Mouse (Mus musculus) liver, embryonic 16.5 days (tissue): ENCODE measurements around the gene Dusp6. TPM values are rescaled to one million over a fixed set of nuclear protein-coding genes. Genes with fewer than 3 reads are reported as not detected.

ENCODE experiments used
- ATAC-seq: fragments of 200-750 bp; cut with Nextera tagmentation; 2 replicates; pipeline ENCODE4 v1.8.0; 2017; ENCODE audit warnings: low read depth, mild to moderate bottlenecking, moderate number of reproducible peaks, moderate library complexity
- H3K27ac ChIP-seq: fragments of 300-500 bp; sonication (generic); 2 replicates; pipeline ENCODE4 v1.5.1; 2014; ENCODE audit warnings: mild to moderate bottlenecking, low read length
- H3K27me3 ChIP-seq: fragments of 300-500 bp; sonication (generic); 2 replicates; pipeline ENCODE4 v1.6.1; 2014; ENCODE audit warnings: low read depth, low read length, mixed read lengths; ENCODE audit not compliant: control insufficient read depth, insufficient read depth
- H3K36me3 ChIP-seq: fragments of 300-500 bp; sonication (generic); 2 replicates; pipeline ENCODE4 v1.6.1; 2014; ENCODE audit warnings: mild to moderate bottlenecking; ENCODE audit not compliant: control insufficient read depth, insufficient read depth
- H3K4me1 ChIP-seq: fragments of 300-500 bp; sonication (generic); 2 replicates; pipeline ENCODE4 v1.6.1; 2014; ENCODE audit warnings: low read depth, low read length, mixed read lengths; ENCODE audit not compliant: control insufficient read depth
- H3K4me2 ChIP-seq: fragments of 300-500 bp; sonication (generic); 2 replicates; pipeline ENCODE4 v1.6.1; 2014; ENCODE audit warnings: low read depth, low read length, mixed read lengths
- H3K4me3 ChIP-seq: fragments of 300-500 bp; sonication (generic); 2 replicates; pipeline ENCODE4 v1.5.1; 2014; ENCODE audit warnings: low read depth, mild to moderate bottlenecking, low read length
- H3K9ac ChIP-seq: fragments of 300-500 bp; sonication (generic); 2 replicates; pipeline ENCODE4 v1.6.1; 2014; ENCODE audit warnings: low read depth, low read length
- H3K9me3 ChIP-seq: fragments of 300-500 bp; sonication (generic); replicated peaks from 2 replicates; pipeline ENCODE4 v1.6.1; 2016; ENCODE audit warnings: low read length; ENCODE audit not compliant: control insufficient read depth
- WGBS: fragments of 180-500 bp; shearing (Covaris S2); extraction: QIAGEN DNeasy Blood & Tissue Kit; methylation state at CpG from one replicate; pipeline ENCODE4 v1.1.7; 2014; ENCODE audit not compliant: insufficient replicate concordance; 5-methylcytosine and 5-hydroxymethylcytosine counted together
- polyA plus RNA-seq: library from polyadenylated mRNA; unstranded; fragments of >200 nt; fragmentation: Nextera tagmentation; extraction: Ambion mirVana; gene quantifications from 2 replicates; pipeline ENCODE4 v1.2.1, GENCODE M21; 2015

Dusp6 gene
- polyA plus RNA-seq, 1 experiment from 2014 or later, result 29.0 TPM

- H3K9ac ChIP-seq, result no peak overlapping the region
- H3K4me1 ChIP-seq, result peaks cover 5% of the 10 kb centered on the region; the same call in 1 of the 2 replicates
- no peak overlapping the region for H3K4me2 ChIP-seq
- 0 out of 2 replicates have a peak, but pooled peaks have one; percentile 5 for ATAC-seq
- WGBS, result 5% methylated on average over 16 of the region's 16 CpGs
- H3K9me3 ChIP-seq, result no peaks in the 10 kb centered on the region
- no peaks in the 10 kb centered on the region for H3K36me3 ChIP-seq
- no peak overlapping the region for H3K4me3 ChIP-seq
- H3K27me3 ChIP-seq, result peaks cover 3% of the 10 kb centered on the region; the same call in 1 of the 2 replicates
- H3K27ac ChIP-seq, result no peak overlapping the region
These were observed 33.9 kb upstream of the Dusp6 start for GRCm38 (mm10) chr10:99229031-99229684.

DNA sequence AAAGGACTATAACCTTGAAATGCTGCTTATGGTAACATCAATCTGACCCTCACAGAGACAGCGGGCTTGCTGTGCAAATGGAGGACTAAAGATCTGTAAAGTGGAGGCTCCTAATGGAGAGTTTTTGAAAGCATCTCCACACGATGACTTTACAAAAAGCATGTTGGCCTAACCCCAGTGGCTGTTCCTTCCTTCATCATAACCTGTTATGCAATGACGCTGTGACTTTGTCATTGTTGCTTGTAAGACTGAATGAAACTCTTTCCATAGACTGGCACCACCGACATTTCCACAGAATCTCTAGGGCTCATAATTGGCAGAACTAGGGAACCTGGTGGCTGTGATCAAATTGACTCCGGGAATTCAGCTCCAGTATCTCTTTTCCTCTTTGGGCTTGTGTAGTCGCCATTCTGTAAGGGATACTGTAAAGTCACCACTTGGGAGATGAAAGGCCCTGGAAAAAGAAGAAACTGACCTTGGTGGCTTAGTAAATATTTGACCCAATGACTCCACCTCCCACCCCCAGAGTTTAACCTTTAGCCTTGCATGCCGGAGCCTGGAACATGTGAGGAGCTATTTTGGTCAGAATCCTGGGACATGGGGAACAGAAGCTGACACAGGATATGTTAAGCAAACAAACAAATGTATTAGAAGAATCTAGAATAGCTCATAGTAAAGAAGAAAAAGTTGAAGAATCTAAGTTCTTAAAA is 30.4 kb upstream of the Dusp6 start:
- WGBS, result 48% methylated on average over 7 of the region's 7 CpGs
- no peak overlapping the region for H3K9ac ChIP-seq

DNA sequence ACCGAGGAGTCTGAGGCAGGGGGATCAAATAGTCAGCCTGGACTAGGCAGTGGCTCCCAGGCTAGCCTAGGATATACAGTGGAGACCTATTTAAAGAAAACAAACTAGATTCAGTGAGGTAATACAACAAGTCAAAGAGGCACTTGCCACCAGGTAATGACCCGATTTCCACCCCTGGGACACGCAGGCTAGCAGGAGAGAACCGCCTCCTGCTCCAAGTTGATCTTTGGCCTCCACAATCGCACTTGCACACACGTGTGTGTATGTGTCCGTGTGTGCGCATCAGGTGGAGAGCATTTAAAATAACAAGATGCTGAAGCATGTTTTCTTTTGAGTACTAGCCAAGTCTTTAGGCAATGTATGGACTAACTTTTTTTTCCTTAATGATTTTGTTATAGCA is 28.7 kb upstream of the Dusp6 start:
- ATAC-seq, result peak; percentile 58
- H3K27me3 ChIP-seq, result no peaks in the 10 kb centered on the region
- H3K9ac ChIP-seq, result no peak overlapping the region
- H3K4me2 ChIP-seq, result 0 out of 2 replicates have a peak overlapping the region, but pooled peaks have one; percentile 8
- H3K36me3 ChIP-seq, result no peaks in the 10 kb centered on the region
- no peaks in the 10 kb centered on the region for H3K9me3 ChIP-seq
- peak overlapping the region; percentile 63 for H3K27ac ChIP-seq
- H3K4me1 ChIP-seq, result no peaks in the 10 kb centered on the region; the same call in 1 of the 2 replicates
- WGBS, result 64% methylated on average over 8 of the region's 8 CpGs
- peak overlapping the region; percentile 12; the same call in 1 of the 2 replicates for H3K4me3 ChIP-seq

More for the DNA sequence above, 30.4 kb upstream of the Dusp6 start:
- peak; percentile 76 for ATAC-seq
- Histone ChIP-seq H3K9me3 (no peaks in the 10 kb centered on the region), H3K4me3 (no peak overlapping the region), H3K4me1 (peaks cover 5% of the 10 kb centered on the region; the same call in 1 of the 2 replicates), H3K36me3 (no peaks in the 10 kb centered on the region), H3K4me2 (0 out of 2 replicates have a peak overlapping the region, but pooled peaks have one; percentile 2), H3K27ac (peak overlapping the region; percentile 72), H3K27me3 (peaks cover 3% of the 10 kb centered on the region; the same call in 1 of the 2 replicates)

DNA sequence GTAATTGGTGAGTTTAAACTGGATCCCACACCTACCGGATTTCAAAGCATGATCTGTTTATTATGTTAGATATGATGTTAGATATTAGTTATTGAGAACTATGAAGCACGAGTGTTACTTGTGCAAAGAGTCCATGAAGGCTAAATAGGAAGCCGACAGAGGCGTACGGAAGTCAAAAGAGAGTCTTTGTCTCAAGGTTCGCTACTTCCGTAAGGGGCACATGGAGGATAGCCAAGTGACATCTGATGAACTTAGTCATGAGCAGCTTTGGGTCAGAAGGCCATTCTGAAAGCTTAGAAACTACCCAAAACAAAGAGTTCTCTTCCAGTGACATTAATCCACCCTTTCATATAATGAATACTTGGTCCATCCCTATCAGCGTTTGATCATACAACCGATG is 27.9 kb upstream of the Dusp6 start:
- no peak for ATAC-seq
- Histone ChIP-seq H3K4me2 (no peak overlapping the region), H3K9ac (no peak overlapping the region), H3K9me3 (no peaks in the 10 kb centered on the region), H3K36me3 (no peaks in the 10 kb centered on the region), H3K27me3 (no peaks in the 10 kb centered on the region), H3K27ac (no peak overlapping the region), H3K4me1 (no peaks in the 10 kb centered on the region; the same call in 1 of the 2 replicates), H3K4me3 (no peak overlapping the region)
- WGBS, result 80% methylated on average over 9 of the region's 9 CpGs

GRCm38 (mm10) chr10:99237205-99237832 is 25.7 kb upstream of the Dusp6 start:
- Histone ChIP-seq H3K4me3 (no peak overlapping the region), H3K4me1 (no peaks in the 10 kb centered on the region; the same call in 1 of the 2 replicates), H3K27me3 (no peaks in the 10 kb centered on the region), H3K27ac (no peak overlapping the region), H3K36me3 (no peaks in the 10 kb centered on the region), H3K4me2 (no peak overlapping the region), H3K9ac (no peak overlapping the region), H3K9me3 (no peaks in the 10 kb centered on the region)
- no peak for ATAC-seq
- 58% methylated on average over 11 of the region's 11 CpGs for WGBS

GRCm38 (mm10) chr10:99238537-99238936 is 24.5 kb upstream of the Dusp6 start:
- Histone ChIP-seq H3K4me3 (no peak overlapping the region), H3K9me3 (no peaks in the 10 kb centered on the region), H3K4me1 (no peaks in the 10 kb centered on the region; the same call in 1 of the 2 replicates), H3K9ac (no peak overlapping the region), H3K27ac (no peak overlapping the region), H3K27me3 (no peaks in the 10 kb centered on the region), H3K4me2 (no peak overlapping the region), H3K36me3 (no peaks in the 10 kb centered on the region)
- WGBS, result 78% methylated on average over 11 of the region's 11 CpGs
- no peak for ATAC-seq

GRCm38 (mm10) chr10:99241284-99241828 is 21.7 kb upstream of the Dusp6 start:
- Histone ChIP-seq H3K9ac (no peak overlapping the region), H3K27me3 (no peaks in the 10 kb centered on the region), H3K4me2 (no peak overlapping the region), H3K9me3 (no peaks in the 10 kb centered on the region), H3K27ac (no peak overlapping the region), H3K4me1 (no peaks in the 10 kb centered on the region; the same call in 1 of the 2 replicates), H3K36me3 (no peaks in the 10 kb centered on the region), H3K4me3 (no peak overlapping the region)
- ATAC-seq, result no peak
- 50% methylated on average over 7 of the region's 7 CpGs for WGBS

DNA sequence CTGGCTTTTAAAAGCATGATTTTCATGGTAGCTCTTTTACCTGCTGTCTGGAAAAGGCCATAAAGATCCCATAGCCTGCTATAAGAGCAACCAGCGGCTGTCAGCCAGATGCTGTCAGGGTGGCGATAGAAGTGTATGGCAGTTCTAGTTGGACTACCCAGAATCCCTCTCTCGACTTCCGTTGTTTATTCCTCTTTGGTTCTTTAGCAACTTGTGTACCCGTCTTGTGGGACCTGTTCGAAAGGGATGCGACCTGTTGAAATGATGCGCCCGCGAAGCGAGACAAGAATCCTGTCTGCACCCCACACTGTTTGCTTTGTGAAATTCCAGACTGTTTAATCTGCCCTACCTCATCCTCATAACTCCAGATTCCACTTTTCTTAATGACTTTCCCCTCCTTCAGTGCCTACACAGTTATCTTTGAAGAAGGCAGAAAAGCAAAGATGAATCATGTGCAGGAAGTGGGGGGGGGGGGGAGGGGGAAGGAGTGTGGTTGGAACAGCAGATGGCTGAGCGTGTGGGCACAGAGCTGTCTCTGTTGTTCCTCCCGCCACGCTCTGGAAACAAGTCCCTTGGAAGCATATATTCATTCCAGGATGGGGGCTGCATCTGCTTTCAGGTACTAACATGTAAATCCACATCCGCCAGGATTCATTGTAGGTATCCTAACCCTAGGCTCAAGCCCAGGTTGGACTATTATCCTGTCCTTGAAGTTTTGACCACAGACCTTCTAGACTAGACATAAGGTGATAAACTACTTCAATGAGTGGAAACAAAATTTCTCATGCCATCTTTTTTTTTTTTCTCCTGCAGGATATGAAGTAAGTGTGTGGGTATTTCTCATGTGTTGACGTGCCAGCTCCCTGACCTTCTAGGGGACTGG is 21.0 kb upstream of the Dusp6 start:
- H3K9me3 ChIP-seq, result no peaks in the 10 kb centered on the region
- 0 out of 2 replicates have a peak, but pooled peaks have one; percentile 30 for ATAC-seq
- no peak overlapping the region for H3K27ac ChIP-seq
- WGBS, result 37% methylated on average over 16 of the region's 16 CpGs
- no peaks in the 10 kb centered on the region for H3K36me3 ChIP-seq
- no peaks in the 10 kb centered on the region; the same call in 1 of the 2 replicates for H3K4me1 ChIP-seq
- no peaks in the 10 kb centered on the region for H3K27me3 ChIP-seq
- no peak overlapping the region for H3K9ac ChIP-seq
- no peak overlapping the region for H3K4me3 ChIP-seq
- no peak overlapping the region for H3K4me2 ChIP-seq
